Mouse (Mus musculus): ENCODE measurements at regions not wholly inside any gene's neighbourhood (a gene's known extent, or its start where the extent isn't known, plus 50 kb on each side); places are given as distances from the start of the nearest gene placed in this dataset.

GRCm38 (mm10) chr3:37976566-37976965 lies 252.3 kb upstream of the Gm5148 start:
- DNase-seq (ENCODE audit: low spot score in 2 of 2): no peak

DNA sequence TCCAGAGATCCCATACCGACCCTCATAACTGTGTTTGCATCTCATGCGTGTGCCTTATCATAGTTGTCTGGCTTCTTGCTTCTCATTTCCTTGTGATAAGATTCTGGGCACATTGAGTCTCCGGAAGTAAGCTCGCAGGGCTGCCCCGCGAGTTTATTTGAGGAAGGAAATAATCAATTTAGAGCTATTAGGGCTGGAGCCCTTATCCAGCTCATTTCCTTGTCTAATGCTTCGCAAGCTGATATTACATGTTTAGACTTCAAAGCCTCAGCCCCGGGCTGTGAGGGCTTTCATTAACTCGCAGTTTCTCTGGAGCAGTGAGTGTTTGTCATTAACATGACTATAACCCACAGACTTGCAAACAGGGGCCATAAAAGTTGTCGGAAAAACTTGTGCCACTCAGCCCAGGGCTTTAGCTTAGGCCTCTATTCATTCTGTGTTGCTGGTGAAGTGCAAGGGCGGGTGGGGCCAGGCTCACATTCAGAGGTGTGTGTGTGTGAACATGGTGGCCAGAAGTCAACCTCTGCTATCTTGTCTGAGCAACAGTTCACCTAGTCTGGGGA lies 251.0 kb upstream of the Gm5148 start:
- no peak for DNase-seq (ENCODE audit: low spot score in 2 of 2)

GRCm38 (mm10) chr3:37972931-37973330 lies 248.6 kb upstream of the Gm5148 start:
- no peak for DNase-seq (ENCODE audit: low spot score in 2 of 2)

DNA sequence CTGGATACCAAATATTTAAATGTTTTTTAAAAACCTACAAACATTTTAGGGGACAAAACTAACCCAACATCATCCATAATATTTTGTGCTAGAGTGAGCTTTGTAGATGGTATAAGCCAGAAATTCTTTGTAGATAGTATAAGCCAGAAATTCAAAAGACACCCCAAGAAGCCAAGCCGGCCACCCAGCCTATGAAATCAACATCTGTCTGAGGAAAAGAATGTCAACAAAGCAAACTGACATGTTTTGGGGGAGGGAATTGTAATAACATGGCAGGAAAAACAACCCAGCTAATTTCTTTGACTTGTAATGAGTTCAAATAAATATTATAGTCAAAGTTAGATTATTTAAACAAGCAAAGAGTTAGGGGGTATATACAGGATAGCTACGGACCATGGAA lies 246.9 kb upstream of the Gm5148 start:
- DNase-seq (ENCODE audit: low spot score in 2 of 2): no peak

DNA sequence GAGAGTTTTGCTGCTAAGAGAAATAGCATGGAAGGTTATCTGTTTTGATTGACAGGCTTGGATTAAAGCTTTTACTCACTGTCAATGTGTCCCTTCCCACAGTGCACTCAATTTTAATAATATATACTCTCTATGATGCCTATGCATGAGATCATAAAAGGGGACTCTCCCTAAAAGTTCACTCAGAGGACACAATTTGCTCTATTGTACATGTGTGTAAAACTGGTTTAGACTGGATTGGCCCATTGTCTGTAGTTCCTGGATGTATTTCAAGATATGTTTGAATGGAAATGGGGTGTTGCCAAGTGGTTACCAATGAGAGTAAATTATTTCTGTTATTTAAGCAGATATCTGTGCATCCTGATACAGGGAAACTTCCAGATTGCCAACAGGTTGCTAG lies 244.4 kb upstream of the Gm5148 start:
- DNase-seq (ENCODE audit: low spot score in 2 of 2): no peak

DNA sequence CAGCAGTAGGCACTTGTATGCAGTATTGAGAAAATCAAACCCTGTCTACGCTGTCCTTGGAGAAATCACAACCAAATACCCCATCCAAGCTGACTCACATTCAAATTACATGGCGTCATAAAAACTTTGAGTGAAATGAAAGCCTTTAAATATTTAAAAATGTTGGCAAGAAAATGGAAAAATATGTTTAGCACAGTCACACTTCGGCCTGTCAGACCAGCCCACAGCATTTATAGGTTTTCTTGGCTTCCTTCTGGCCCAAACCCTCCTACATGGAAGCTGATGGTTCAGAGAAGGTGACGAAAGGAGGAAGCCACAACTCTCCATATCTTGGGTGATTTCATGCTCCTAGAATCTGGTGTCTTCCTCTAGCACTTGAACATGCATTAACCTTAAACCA lies 240.9 kb upstream of the Gm5148 start:
- no peak for DNase-seq (ENCODE audit: low spot score in 2 of 2)

GRCm38 (mm10) chr3:37964083-37964482 lies 239.8 kb upstream of the Gm5148 start:
- no peak for DNase-seq (ENCODE audit: low spot score in 2 of 2)

DNA sequence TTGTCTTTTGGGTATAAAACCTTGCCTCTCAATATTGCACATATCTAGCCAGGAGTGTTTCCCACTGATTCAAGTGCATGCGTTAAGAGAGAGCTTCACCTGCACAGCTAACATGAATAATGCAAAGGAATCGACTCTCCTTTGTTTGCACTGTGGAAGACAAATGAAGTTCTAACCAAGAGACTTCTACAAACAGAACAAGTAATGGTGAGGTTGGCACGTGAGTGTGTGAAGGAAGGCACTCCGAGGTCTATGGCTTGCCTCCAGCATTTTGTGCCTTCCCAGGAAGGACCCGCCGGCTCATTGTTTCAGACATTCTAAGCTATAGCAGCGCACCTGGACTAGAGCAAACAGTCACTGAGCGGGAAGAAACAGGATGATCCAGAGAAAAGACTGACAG lies 238.5 kb upstream of the Gm5148 start:
- no peak for DNase-seq (ENCODE audit: low spot score in 2 of 2)

DNA sequence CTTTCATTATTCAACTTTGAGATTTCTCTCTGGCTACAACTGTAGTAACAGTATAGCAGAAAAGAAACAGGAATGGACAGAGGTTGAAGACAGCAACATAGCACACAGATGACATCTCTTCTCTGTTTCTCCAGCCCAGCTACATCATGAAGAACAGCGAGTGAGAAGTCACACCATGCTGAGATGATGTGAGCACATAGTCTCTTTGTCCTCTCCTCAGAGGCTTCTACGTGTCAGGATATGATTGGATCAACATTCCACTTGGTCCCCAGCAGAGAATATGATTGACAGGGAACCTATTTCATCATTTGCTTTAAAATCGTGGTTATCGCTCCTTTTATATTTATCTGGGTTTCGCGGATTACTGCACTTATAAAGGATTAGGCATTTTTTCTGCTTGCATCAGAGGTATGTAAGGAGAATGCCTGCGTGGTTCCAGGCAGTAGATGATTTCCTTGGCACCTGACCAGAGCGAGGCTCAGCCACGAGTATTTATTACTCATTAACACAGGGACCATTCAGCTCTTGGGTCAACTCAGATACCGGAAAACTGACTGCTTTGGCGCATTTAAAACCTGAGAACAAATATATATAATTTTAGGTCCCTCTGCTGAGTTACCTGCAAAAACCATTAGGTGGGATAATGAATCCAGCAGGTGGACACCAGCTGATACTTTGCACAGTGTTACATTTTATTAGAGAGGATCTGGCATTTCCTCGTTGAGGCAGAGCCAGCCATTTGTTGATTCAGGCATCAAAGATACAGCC lies 237.9 kb upstream of the Gm5148 start:
- DNase-seq (ENCODE audit: low spot score in 2 of 2): no peak

DNA sequence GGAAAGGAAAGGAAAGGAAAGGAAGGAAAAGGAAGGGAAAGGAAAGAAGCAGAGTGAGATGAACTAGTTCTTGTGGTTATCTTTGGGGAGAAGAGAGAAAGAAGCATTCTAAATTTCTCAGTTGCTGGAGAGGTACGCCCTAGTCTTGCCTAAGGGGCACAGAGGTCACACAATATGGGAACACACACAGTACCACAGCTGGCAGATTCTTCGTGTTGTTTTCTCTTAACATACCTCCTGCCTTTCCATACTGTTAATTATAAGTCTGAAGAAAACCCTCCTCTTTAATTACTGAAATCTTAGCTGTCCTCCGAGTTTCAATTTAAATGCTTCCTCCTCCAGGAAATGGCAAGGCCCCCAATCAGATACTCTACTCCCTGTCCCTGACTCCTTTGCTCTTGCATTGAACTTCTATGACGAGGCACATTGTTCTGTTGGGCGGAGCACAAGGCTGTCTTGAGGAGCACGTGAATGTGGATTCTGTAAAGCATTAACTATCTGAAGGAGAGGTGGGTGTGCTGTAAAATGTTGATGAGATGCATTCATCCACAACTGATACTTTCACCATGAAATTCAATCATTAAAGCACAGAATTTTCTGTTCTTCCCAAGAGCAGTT lies 234.2 kb upstream of the Gm5148 start:
- DNase-seq (ENCODE audit: low spot score in 2 of 2): no peak

DNA sequence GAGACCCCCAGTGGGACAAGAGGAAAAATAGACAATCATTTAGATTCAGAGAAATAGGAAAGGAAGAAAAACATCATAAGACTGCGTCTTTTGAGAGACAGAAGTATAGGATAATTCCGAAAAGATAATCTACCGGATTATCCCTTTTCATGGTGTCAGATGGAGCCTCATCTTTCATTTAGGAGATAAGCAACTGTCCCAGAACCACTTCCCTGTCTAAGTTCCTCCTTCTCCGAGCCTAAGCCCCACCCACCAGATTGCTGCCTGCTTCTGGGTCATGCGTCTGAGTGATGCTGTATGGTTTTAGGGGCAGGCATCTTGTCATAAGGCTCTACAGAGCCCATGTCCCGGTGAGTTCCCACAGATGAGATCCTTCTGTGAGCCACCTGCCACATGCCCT lies 232.3 kb upstream of the Gm5148 start:
- DNase-seq (ENCODE audit: low spot score in 2 of 2): no peak

- DNase-seq (ENCODE audit: low spot score in 2 of 2): no peak
Observed at GRCm38 (mm10) chr3:37952891-37953290, 228.6 kb upstream of the Gm5148 start.

DNA sequence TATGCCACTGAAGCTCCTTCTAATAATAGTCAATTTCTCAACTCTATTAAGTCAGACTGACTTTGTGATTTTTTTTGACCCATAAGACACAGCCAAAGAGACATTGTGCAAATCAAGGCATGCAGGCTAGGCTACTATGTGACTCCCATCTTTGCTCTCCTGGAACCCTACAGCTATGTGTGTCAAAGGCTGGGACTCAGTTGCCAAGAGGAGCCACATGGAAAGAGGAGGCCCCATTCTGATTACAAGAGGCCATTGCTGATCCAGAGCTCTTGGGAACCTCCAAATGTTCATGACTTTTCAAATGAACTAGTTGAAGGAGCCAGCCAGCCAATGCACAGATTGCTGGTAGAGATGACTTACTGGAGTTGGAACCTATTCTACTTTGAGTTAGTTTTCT lies 228.0 kb upstream of the Gm5148 start:
- DNase-seq (ENCODE audit: low spot score in 2 of 2): no peak

DNA sequence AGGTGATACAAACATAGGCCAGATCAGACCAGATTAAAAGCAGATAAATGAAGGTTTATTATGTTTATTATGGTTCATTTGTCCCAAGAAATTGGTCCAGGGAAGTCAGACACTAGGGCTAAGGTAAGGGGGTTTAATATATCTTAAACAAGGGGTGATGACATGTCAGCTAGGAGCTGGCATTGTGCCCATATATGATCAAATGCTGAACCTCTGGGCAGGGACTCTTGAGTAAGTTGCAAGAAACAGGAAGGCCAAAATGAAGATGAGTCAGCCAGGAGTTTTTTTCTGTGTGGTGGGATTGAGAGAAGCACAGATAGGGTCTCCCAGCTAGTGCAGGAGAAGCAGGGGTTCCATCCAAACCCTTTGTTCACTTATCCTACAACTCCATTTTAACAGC lies 219.4 kb upstream of the Gm5148 start:
- no peak for DNase-seq (ENCODE audit: low spot score in 2 of 2)

DNA sequence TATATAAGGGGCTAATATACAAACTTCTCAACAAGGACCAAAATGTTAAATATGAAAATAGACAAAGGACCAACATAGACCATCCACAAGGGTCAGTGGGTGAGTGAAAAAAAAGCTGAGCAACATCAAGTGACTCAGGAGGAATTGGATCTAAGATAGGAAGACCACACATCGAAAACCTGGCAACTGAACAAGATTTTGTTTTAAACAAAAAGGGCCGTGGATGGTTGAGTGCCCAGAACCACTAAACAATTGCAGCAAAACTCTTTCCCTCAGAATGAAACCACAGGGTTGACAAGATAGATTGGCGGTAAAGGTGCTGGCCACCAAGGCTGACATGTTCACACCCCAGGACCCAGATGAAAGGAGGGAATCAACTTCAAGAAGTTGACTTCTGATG lies 215.7 kb upstream of the Gm5148 start:
- no peak for DNase-seq (ENCODE audit: low spot score in 2 of 2)

- DNase-seq (ENCODE audit: low spot score in 2 of 2): no peak
Observed at GRCm38 (mm10) chr3:37938870-37939269, 214.6 kb upstream of the Gm5148 start.

GRCm38 (mm10) chr3:37938284-37938596 lies 213.9 kb upstream of the Gm5148 start:
- no peak for DNase-seq (ENCODE audit: low spot score in 2 of 2)

- no peak for DNase-seq (ENCODE audit: low spot score in 2 of 2)
Observed at GRCm38 (mm10) chr3:37937381-37938283, 213.3 kb upstream of the Gm5148 start.

DNA sequence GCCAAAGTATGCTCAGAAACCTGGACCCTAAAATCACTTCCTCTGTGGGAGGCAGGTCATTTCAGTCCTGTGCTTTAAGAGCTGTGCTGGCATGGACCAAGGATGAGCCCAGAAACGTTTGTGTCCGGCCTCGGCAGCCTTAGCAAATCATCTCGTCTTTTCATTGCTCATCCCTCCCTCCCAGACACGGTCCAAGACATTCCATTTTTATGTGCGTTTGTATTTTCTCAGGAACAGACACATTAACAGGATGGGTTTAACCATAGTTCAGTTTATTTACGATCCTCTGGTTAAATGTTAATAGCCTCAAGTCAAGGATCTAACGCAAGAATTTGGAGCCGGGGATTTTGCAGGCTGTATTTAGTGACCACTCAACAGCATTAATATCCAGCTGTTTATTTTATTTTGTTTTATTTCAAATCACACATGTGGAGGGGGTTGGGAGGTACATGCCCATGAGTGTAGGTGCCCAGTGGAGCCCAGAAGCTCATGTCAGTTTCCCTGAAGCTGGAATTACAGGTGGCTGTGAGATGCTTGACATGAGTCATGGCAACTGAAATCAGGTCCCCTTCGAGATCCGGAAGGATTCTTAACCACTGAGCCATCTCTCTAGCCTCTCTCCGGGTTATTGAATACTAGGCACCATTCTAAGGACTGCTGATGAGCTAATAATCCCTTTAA lies 212.1 kb upstream of the Gm5148 start:
- no peak for DNase-seq (ENCODE audit: low spot score in 2 of 2)

GRCm38 (mm10) chr3:37934905-37935708 lies 210.8 kb upstream of the Gm5148 start:
- DNase-seq (ENCODE audit: low spot score in 2 of 2): no peak

GRCm38 (mm10) chr3:37934236-37934635 lies 209.9 kb upstream of the Gm5148 start:
- no peak for DNase-seq (ENCODE audit: low spot score in 2 of 2)
